ENCODE assay signal across 20 mouse cellular contexts in genomic region chr3:68660538-68660937, GRCm38 (mm10). TPM values are rescaled to one million over a fixed set of nuclear protein-coding genes. Genes with fewer than 3 reads are reported as not detected.
DNase-seq lines count a peak whose midpoint lies in the region; ATAC-seq and TF ChIP-seq lines count a peak whose summit lies in the region.
"Had no signal": no experiment of that assay in that cellular context is flagged by ENCODE, and none has a peak within 500 bp of the region (broad histone marks: within the 10 kb centered on the region; RNA-seq: fewer than 3 reads in every experiment).

No protein-coding gene starts in this region.

- H3K9me3 ChIP-seq in midbrain, postnatal 0 days (ENCODE audit: low read length), result no peaks in the 10 kb centered on the region
- H3K9me3 ChIP-seq in midbrain, embryonic 15.5 days, result no peaks in the 10 kb centered on the region
- H3K9me3 ChIP-seq: forebrain, embryonic 10.5 days; lung, embryonic 15.5 days had no signal

- intact Hi-C loops in heart, postnatal 25 days (cut with DNase I), result no loop called here

- H3K4me2 ChIP-seq in midbrain, postnatal 0 days (ENCODE audit: low read depth, low read length, poor library complexity, severe bottlenecking), result no peak overlapping the region
- no peak overlapping the region for H3K4me2 ChIP-seq in midbrain, embryonic 15.5 days
- H3K4me2 ChIP-seq: lung, embryonic 15.5 days; midbrain, embryonic 11.5 days had no signal

- DNase-seq in heart, adult 11 months, result peak; percentile 40
- DNase-seq in heart, postnatal 25 days (ENCODE audit: low spot score), result no peak
- DNase-seq in layer of hippocampus, adult 2 months (ENCODE audit: low spot score in 2 of 2), result peak in 1 of 2 experiments; percentile 16
- no peak for DNase-seq in layer of hippocampus, postnatal 25 days (ENCODE audit: extremely low spot score in 1 of 2, low spot score in 1 of 2)
- peak; percentile 51 for DNase-seq in midbrain, postnatal 0 days (ENCODE audit: low spot score)
- DNase-seq: cerebellum, adult 9-11 months; gastrocnemius, postnatal 10 days; heart, adult 2 months; heart, postnatal 14 days; kidney, adult 18-20 months; lung, postnatal 4 days had no signal

- no peaks in the 10 kb centered on the region for H3K4me1 ChIP-seq in midbrain, postnatal 0 days (ENCODE audit: insufficient read depth, low read length)
- no peaks in the 10 kb centered on the region; the same call in 1 of the 2 replicates for H3K4me1 ChIP-seq in midbrain, embryonic 15.5 days
- H3K4me1 ChIP-seq: lung, embryonic 15.5 days had no signal

- H3K27ac ChIP-seq in layer of hippocampus, adult 2 months, result peak overlapping the region; percentile 59
- no peak overlapping the region; the same call in 1 of the 2 replicates for H3K27ac ChIP-seq in midbrain, postnatal 0 days (ENCODE audit: low read depth, low read length)
- no peak overlapping the region for H3K27ac ChIP-seq in midbrain, embryonic 15.5 days
- H3K27ac ChIP-seq: forebrain, embryonic 10.5 days; heart, adult 2 months; kidney, postnatal 0 days; liver, embryonic 14.5 days; lung, embryonic 15.5 days; stomach, postnatal 0 days had no signal

- no peak for TF ChIP-seq CTCF in layer of hippocampus, adult 2 months (conservative IDR thresholded peaks at IDR 0.05)
- TF ChIP-seq CTCF in midbrain, postnatal 0 days (IDR thresholded peaks at IDR 0.05), result no peak

- ATAC-seq in midbrain, postnatal 0 days (ENCODE audit: low FRiP score), result peak; percentile 44; the same call in 1 of the 2 replicates
- ATAC-seq in midbrain, embryonic 15.5 days (replicated peaks), result no peak

- WGBS in midbrain, postnatal 0 days, result 63% methylated on average over 4 of the region's 4 CpGs
- 64% methylated on average over 4 of the region's 4 CpGs for WGBS in midbrain, embryonic 15.5 days

- H3K27me3 ChIP-seq in midbrain, postnatal 0 days (ENCODE audit: insufficient read depth, low read length), result no peaks in the 10 kb centered on the region
- H3K27me3 ChIP-seq in midbrain, embryonic 15.5 days (replicated peaks), result no peaks in the 10 kb centered on the region
- H3K27me3 ChIP-seq: lung, embryonic 15.5 days had no signal

- no peak overlapping the region for H3K4me3 ChIP-seq in layer of hippocampus, adult 2 months
- no peak overlapping the region for H3K4me3 ChIP-seq in midbrain, postnatal 0 days (ENCODE audit: low read depth, low read length)
- no peak overlapping the region for H3K4me3 ChIP-seq in midbrain, embryonic 15.5 days
- H3K4me3 ChIP-seq: forebrain, embryonic 10.5 days; heart, adult 2 months; lung, embryonic 15.5 days; myocyte had no signal

- H3K36me3 ChIP-seq in midbrain, postnatal 0 days (ENCODE audit: insufficient read depth, low read length), result no peaks in the 10 kb centered on the region
- H3K36me3 ChIP-seq in midbrain, embryonic 15.5 days (replicated peaks), result no peaks in the 10 kb centered on the region
- H3K36me3 ChIP-seq: forebrain, embryonic 10.5 days; lung, embryonic 15.5 days had no signal

- H3K9ac ChIP-seq in midbrain, postnatal 0 days (replicated peaks; ENCODE audit: low read length, poor library complexity, severe bottlenecking), result no peak overlapping the region
- no peak overlapping the region for H3K9ac ChIP-seq in midbrain, embryonic 15.5 days
- H3K9ac ChIP-seq: liver, embryonic 14.5 days; lung, embryonic 15.5 days had no signal

RNA-seq across cellular contexts. Expression of gene Il12a, which starts 29.9 kb away (rescaled TPM):
- under 1 TPM in 1 of 2 experiments, not detected in 1; 0.39 TPM for total RNA-seq in heart, postnatal 25 days (2021)
- 1 to 10 TPM; 1.0 to 1.3 TPM for total RNA-seq in layer of hippocampus, adult 2 months (2021)
- total RNA-seq in layer of hippocampus, postnatal 25 days (2021), result under 1 TPM; 0.28 to 0.42 TPM
- 1.5 TPM in 1 of 2 replicates, not detected in the other for total RNA-seq in midbrain, postnatal 0 days (2014; rRNA removed)
- not detected in 2 replicates for polyA plus RNA-seq in midbrain, postnatal 0 days (2015; fragmentation: Nextera tagmentation; extraction: Ambion mirVana)
- polyA plus RNA-seq in midbrain, embryonic 15.5 days (2015; fragmentation: Nextera tagmentation; extraction: Ambion mirVana), result not detected in 2 replicates
- polyA plus RNA-seq: neural tube, embryonic 14.5 days had no signal

Comparison
In these comparisons a context has a peak if more than half of its experiments do, and no peak if none do; other contexts are left out.
1. DNase-seq: peak in heart, adult 11 months (single experiment) and midbrain, postnatal 0 days (single experiment); none in heart, postnatal 25 days (single experiment) and layer of hippocampus, postnatal 25 days (0 of 2).